Mouse (Mus musculus) T-helper 17 cell (primary cell): ENCODE results near the gene Zcchc10.

ENCODE experiments used
- in situ Hi-C, 2 experiments: fragments of 300-600 bp; cut with MboI, MseI; formaldehyde crosslinking; loops; 1 replicate in 1 of 2; 2 replicates in 1 of 2; pipeline ENCODE4 v1.15.1; 2025; ENCODE audit warnings: high pct_unique_total_duplicates in 2 of 2

Gene Zcchc10

DNA sequence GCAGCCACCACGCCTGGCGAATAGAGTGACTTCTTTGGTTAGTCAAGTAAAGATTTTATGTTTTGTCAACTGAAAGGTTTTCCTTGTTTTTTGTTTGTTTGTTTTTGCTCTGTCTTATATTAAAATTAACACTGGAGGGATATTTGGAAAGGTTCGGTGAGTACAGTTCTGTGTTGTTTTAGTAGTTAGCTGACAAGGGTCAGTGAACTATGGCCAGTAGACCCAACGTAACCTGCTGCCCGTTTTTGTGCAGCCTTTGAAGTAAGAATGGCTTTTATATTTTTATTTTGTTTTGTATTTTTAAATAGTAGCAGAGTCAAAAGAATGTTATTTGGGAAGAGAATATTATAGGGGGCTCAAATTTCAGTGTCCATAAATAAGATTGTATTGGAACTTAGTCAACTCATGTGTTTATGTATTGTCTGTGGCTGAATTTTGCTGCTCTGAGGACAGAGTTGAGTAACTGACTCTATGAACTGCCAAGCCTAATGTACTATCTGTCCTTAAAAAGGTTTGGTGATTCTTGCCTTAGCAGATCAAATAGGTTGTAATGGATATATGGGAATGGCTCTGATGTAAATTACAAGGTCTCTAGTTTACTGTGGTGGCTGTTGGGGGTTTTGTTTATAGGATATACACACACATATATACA is 34.2 kb downstream of the Zcchc10 start:
- in situ Hi-C loops = no loop called here

DNA sequence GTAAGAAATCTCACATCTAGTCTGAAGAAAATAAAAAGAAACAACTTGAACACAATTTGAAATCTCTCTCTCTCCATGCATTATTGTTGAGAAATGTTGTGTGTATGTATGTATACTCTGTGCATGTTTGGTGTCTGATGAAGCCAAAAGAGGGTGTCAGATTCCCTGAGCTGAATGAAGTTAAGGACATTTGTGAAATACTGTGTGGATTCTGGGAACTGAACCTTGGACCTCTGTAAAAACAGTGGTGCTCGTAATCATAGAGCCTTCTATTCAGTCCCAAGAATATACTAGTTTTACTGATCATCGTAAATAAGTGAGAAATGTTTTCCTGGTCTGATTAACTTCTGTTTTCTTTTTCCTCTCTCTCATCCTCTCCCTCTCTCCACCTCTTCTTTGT is 42.6 kb downstream of the Zcchc10 start:
- in situ Hi-C loops = no loop called here

DNA sequence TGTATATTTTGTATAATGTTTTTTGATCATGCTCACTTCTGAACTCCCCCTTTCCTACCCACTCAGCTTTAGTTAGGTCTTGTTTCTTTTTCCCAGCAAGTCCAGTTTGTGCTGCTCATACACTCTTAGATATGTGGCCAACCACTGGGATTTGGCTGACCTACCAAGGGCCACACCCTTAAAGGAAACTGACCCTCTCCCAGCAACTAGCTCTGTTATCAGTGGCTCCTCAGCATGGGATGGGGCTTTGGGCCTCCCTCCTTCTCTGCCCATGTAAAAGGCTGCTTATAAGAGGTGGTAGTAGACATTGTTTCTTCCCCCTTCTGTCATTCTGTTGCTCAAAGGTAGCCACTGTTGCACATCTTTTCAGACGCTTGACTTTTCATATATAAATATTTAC is 54.4 kb downstream of the Zcchc10 start:
- in situ Hi-C loops = no loop called here
